Mouse (Mus musculus): Measurements from ENCODE around the gene Apobec1.

DNA sequence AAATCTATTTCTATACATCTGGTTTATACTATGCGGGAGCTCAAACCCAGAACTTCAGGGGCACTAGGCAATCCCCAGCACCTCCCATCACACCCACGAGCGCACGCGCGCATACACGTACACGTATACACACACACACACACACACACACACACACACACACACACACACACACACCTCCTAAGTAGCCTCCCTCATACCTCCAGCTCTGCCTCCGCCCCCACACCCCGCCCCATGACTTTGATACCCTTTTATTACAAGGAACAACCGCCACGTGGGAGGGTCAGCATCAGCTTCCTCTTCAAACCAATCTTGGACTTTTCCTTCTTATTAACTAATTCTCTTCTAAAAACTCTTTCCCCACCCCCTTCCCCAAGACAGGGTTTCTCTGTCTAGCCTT, 5.5 kb upstream of the Apobec1 start:
- TF ChIP-seq CTCF (IDR thresholded peaks at IDR 0.05; ENCODE audit: low read depth, low read length), result no peak
- no peak for TF ChIP-seq GATA1 (IDR thresholded peaks at IDR 0.05; ENCODE audit: borderline replicate concordance, low read length)
- no peak for TF ChIP-seq GATA2 (IDR thresholded peaks at IDR 0.05; ENCODE audit: borderline replicate concordance, low read depth, low read length)
- TF ChIP-seq POLR2AphosphoS5 (IDR thresholded peaks at IDR 0.05; ENCODE audit: insufficient replicate concordance, low read depth, low read length), result no peak
- TF ChIP-seq TAL1 (conservative IDR thresholded peaks at IDR 0.05; ENCODE audit: low read depth, low read length), result no peak
